Mouse (Mus musculus): Measurements from ENCODE around the gene Bex6. TPM values are rescaled to one million over a fixed set of nuclear protein-coding genes. Genes with fewer than 3 reads are reported as not detected.

The Bex6 gene
- polyA plus RNA-seq, 1 experiment, result 1.3 TPM

DNA sequence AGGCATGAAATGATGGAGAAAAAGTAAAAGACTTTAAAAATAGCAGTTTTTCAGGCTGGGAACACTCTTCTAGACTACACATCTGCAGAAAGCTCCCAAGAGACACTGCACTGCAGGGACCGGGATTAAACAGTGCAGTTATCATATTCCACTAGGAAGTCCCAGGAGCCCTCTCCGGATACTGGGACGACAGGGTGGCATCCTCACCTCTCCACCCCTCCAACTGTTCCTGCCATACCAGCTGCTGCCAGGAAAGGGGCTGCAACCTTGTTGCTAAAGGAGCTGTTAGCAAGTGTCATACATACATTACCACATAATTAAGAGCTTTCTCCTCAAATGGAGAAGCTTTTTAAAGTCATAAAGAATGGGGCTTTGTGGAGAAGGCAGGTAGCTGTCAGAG, 22.9 kb upstream of the Bex6 start:
- no peak for TF ChIP-seq GATA1 (IDR thresholded peaks at IDR 0.05; ENCODE audit: borderline replicate concordance, low read length)
- TF ChIP-seq FLI1 (IDR thresholded peaks at IDR 0.05; ENCODE audit: low read length), result no peak
- Histone ChIP-seq H3K4me3 (replicated peaks) (no peak overlapping the region), H3K27me3 (replicated peaks) (no peaks in the 10 kb centered on the region), H3K4me1 (peaks cover 66% of the 10 kb centered on the region), H3K36me3 (replicated peaks; ENCODE audit: low read length) (peaks cover 66% of the 10 kb centered on the region), H3K9me3 (no peaks in the 10 kb centered on the region)

DNA sequence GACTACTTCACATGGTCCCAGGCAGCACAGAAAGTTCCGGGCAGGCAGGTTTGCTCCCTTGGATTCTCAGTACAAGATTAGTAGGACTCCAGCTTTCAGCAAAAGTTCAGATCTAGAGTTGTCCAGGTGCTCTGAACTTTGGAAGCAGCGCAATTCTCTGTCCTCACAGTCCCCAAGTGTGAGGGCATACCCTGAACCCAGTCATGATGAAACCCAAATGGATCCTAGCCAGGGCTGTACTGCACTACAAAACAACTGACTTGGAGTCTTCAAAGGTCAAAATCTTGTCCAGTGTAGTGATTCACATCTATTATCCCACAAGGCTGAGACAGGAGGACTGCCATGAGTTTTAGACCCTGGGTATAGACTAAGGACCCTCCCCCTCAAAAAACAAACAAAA, 22.3 kb upstream of the Bex6 start:
- Histone ChIP-seq H3K27me3 (replicated peaks) (no peaks in the 10 kb centered on the region), H3K4me3 (replicated peaks) (no peak overlapping the region), H3K36me3 (replicated peaks; ENCODE audit: low read length) (peaks cover 72% of the 10 kb centered on the region), H3K4me1 (peaks cover 71% of the 10 kb centered on the region), H3K9me3 (no peaks in the 10 kb centered on the region)
- no peak for TF ChIP-seq GATA1 (IDR thresholded peaks at IDR 0.05; ENCODE audit: borderline replicate concordance, low read length)

DNA sequence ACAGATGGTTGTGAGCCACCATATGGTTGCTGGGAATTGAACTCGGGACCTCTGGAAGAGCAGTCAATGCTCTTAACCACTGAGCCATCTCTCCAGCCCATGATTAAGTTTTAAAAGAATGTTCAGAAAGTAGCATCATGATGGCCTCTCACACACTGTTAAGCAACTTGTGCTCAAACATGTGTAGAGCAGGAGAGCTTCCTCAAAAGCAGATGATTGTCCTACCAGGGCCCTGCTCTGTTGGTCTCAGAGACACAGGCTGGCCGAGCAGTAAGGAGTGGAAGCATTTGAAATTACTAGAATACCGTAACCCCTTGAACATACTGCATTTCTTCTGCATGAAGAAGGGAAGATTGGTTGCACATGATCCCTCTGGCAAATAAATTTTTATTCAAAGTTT, 20.7 kb upstream of the Bex6 start:
- TF ChIP-seq GATA1 (IDR thresholded peaks at IDR 0.05; ENCODE audit: borderline replicate concordance, low read length) (no peak), FLI1 (IDR thresholded peaks at IDR 0.05; ENCODE audit: low read length) (no peak)
- Histone ChIP-seq H3K9me3 (no peaks in the 10 kb centered on the region), H3K36me3 (replicated peaks; ENCODE audit: low read length) (peaks cover 75% of the 10 kb centered on the region), H3K4me3 (replicated peaks) (no peak overlapping the region), H3K27me3 (replicated peaks) (no peaks in the 10 kb centered on the region), H3K4me1 (peaks cover 79% of the 10 kb centered on the region)

DNA sequence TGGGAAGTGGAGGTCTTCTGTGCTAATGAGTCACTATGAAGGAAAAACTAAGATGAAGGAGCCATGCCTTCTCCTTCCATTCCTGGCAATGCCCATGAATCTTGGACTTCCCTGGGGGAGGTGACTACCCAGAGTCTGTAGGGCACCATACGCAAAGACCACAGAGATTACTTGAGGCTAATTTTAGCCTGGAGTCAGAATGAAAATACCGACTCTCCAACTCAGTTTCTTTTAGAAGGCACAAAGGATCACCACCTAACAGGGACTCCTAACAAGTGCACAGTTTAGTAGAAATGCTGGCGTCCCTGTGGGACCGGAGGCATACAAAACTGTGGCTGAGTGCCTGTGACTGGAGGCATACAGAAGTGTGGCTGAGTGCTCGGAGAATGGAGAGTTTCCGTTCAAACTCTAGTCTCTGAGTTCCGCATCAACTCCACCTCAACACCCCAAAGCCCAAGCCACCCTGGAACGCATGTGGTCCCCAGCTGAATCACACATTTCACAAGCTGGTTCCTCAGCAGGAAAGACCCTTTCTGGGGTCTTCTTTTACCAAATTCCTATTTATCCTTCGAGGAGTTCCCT, 18.8 kb upstream of the Bex6 start:
- Histone ChIP-seq H3K4me1 (peaks cover 67% of the 10 kb centered on the region), H3K9me3 (no peaks in the 10 kb centered on the region), H3K27me3 (replicated peaks) (no peaks in the 10 kb centered on the region), H3K4me3 (replicated peaks) (peak overlapping the region; percentile 85), H3K36me3 (replicated peaks; ENCODE audit: low read length) (peaks cover 56% of the 10 kb centered on the region)
- TF ChIP-seq GATA1 (IDR thresholded peaks at IDR 0.05; ENCODE audit: borderline replicate concordance, low read length) (no peak), FLI1 (IDR thresholded peaks at IDR 0.05; ENCODE audit: low read length) (no peak)

DNA sequence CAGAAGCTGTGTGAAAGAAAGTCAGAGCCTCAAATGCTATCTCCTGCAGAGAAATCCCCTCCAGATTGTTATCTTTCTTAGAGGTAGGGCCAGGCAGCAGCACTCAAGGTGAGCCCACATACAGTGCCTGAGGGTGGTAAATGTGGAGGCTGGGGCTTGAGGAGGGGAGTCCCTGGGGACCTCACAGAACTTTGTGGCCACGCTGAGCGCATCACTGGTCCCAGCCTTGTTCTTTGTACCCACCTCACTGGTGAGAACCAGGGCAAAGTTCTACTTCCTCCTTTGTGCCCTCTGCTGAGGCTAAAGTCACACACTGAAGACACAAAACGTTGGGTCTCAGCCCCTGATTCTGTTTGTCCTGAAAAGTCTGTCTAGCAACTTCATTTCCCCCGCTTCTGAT, 16.2 kb upstream of the Bex6 start:
- peaks cover 46% of the 10 kb centered on the region for H3K36me3 ChIP-seq (replicated peaks; ENCODE audit: low read length)
- no peak for TF ChIP-seq FLI1 (IDR thresholded peaks at IDR 0.05; ENCODE audit: low read length)
- TF ChIP-seq GATA1 (IDR thresholded peaks at IDR 0.05; ENCODE audit: borderline replicate concordance, low read length), result no peak
- peaks cover 3% of the 10 kb centered on the region; the same call in 1 of the 2 replicates for H3K9me3 ChIP-seq
- no peaks in the 10 kb centered on the region for H3K27me3 ChIP-seq (replicated peaks)
- peak overlapping the region; percentile 99 for H3K4me3 ChIP-seq (replicated peaks)
- H3K4me1 ChIP-seq, result peaks cover 66% of the 10 kb centered on the region

DNA sequence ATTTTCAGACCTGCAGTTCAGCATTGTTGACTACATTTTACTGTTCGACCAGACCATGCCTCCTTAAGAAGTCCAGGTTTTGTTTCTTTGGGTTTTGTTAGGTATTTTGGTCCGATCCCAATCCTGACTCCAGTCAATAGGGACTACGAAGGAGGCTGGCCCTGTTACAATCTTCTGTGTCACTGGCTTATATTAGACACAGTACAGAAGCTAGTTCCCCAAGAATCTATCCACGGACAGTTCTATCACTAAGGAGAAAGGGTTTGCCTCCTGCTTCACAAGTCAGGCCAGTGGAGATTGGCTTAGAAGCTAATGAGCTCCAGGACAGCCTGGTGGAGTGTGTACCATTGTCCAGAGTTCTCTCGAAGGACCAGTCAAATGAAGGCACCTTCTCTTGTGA, 15.7 kb upstream of the Bex6 start:
- H3K4me3 ChIP-seq (replicated peaks), result peak overlapping the region; percentile 99
- TF ChIP-seq GATA1 (IDR thresholded peaks at IDR 0.05; ENCODE audit: borderline replicate concordance, low read length) (no peak), FLI1 (IDR thresholded peaks at IDR 0.05; ENCODE audit: low read length) (no peak)
- H3K4me1 ChIP-seq, result peaks cover 70% of the 10 kb centered on the region
- H3K27me3 ChIP-seq (replicated peaks), result no peaks in the 10 kb centered on the region
- H3K9me3 ChIP-seq, result peaks cover 3% of the 10 kb centered on the region; the same call in 1 of the 2 replicates
- H3K36me3 ChIP-seq (replicated peaks; ENCODE audit: low read length), result peaks cover 45% of the 10 kb centered on the region

DNA sequence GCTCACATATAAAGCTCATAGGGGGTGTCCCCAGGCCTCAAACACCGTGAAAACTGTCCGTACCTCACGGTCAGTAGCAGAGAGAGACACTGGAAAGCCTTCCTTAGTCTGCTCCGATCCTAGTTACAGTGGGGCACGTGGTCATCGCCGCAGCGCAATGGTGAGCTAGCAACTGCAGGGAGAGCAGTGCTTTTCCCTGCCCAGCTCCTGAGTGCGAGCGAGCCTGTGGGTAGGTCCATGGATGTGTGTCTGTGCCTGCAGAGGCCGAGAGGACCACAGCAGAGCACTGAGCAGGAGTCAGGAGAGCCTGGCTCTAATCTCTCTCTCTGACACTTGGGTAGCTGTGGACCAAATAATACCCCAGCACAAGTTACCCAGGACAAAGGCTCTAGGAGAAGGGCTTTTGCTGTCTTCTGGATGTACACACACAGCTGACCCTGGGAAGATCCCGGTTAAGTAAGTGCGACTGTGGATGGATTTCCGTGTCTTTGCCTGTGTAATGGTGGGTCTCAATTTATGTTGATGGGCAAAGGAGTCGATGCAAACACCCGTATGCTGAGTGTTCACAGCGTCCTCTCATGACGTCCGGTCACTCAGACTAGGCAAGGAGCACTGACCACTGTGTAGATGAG, 15.1 kb upstream of the Bex6 start:
- H3K36me3 ChIP-seq (replicated peaks; ENCODE audit: low read length), result peaks cover 39% of the 10 kb centered on the region
- no peaks in the 10 kb centered on the region for H3K27me3 ChIP-seq (replicated peaks)
- H3K4me3 ChIP-seq (replicated peaks), result peak overlapping the region; percentile 99
- H3K9me3 ChIP-seq, result peaks cover 3% of the 10 kb centered on the region; the same call in 1 of the 2 replicates
- TF ChIP-seq GATA1 (IDR thresholded peaks at IDR 0.05; ENCODE audit: borderline replicate concordance, low read length) (no peak), FLI1 (IDR thresholded peaks at IDR 0.05; ENCODE audit: low read length) (no peak)
- peaks cover 66% of the 10 kb centered on the region for H3K4me1 ChIP-seq

DNA sequence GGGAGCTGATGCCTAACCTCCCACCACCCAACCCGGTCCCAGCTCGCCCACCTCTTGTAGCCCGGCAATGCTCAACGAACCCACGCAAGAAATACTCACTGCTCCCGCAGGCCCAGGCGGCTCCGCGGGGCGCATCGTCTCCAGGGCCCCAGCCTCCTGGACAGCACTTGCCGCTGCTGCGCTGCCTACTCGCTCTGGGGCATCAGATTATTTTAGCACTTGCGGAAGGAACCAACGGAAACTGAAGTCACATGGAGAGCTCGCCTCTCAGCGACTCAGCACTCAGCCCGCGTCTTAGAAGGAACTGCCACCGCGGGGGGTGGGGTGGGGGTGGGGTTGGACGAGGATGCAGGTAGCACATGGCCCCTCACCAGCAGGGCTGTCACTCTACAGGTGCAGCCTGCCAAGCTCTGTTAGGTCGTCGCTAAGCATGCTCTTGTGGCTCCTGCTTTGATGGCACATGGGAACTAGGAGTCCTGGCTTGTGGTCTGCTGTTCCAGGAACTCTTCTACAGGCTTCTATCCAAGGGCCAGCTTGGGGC, 14.3 kb upstream of the Bex6 start, which contains the start of gene Nrros:
TSS of gene Nrros (minus strand) at position 314 of the 541 bp plus-strand sequence.
- Histone ChIP-seq H3K9me3 (peaks cover 3% of the 10 kb centered on the region; the same call in 1 of the 2 replicates), H3K4me3 (replicated peaks) (peak within 1 kb of the TSS; percentile 99), H3K36me3 (replicated peaks; ENCODE audit: low read length) (peaks cover 31% of the 10 kb centered on the region), H3K4me1 (peaks cover 63% of the 10 kb centered on the region), H3K27me3 (replicated peaks) (no peaks in the 10 kb centered on the region)
- TF ChIP-seq GATA1 (IDR thresholded peaks at IDR 0.05; ENCODE audit: borderline replicate concordance, low read length) (peak; percentile 83), FLI1 (IDR thresholded peaks at IDR 0.05; ENCODE audit: low read length) (0 out of 2 replicates have a peak, but pooled peaks have one; percentile 12)

DNA sequence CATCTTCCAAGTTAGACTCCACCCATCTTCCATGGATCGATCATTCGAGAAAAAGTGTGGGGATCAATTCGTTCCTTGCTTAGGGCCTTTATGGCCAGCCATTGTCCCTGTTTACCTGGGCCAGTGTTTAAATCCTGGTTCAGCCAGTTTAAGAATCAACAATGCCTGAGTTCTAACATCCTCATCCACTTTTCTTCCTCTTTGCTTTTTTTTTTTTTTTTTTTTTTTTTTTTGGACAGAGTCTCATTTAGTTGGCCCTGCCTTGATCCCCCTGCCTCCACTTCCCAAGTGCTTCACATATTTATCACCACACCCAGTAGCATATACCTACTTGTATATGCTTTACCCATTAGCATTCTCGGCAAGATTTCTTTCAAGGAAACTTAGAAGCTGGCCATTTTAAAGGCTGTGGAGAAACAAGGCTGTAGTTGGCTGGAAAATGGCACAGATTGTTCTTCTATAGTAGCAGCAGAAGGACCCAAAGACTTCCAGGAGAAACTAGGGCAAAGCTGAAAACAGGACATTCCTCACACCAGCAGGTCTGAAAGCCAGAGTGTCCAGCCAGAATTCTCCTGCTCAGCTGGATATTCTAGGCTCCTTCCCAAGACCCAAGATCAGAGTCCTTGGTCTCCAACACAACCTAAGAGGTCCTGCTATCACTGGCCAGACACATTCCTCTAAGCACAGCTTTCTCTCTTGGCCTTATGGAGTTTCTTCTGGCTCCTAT, 11.6 kb upstream of the Bex6 start:
- Histone ChIP-seq H3K4me3 (replicated peaks) (no peak overlapping the region), H3K4me1 (peaks cover 58% of the 10 kb centered on the region), H3K9me3 (peaks cover 3% of the 10 kb centered on the region; the same call in 1 of the 2 replicates), H3K27me3 (replicated peaks) (no peaks in the 10 kb centered on the region), H3K36me3 (replicated peaks; ENCODE audit: low read length) (peaks cover 11% of the 10 kb centered on the region)
- TF ChIP-seq GATA1 (IDR thresholded peaks at IDR 0.05; ENCODE audit: borderline replicate concordance, low read length), result no peak
- TF ChIP-seq FLI1 (IDR thresholded peaks at IDR 0.05; ENCODE audit: low read length), result no peak

All from megakaryocyte, embryonic 14.5 days (primary cell).